Mouse (Mus musculus): Measurements from ENCODE around the gene Msx2.

Gene Msx2

DNA sequence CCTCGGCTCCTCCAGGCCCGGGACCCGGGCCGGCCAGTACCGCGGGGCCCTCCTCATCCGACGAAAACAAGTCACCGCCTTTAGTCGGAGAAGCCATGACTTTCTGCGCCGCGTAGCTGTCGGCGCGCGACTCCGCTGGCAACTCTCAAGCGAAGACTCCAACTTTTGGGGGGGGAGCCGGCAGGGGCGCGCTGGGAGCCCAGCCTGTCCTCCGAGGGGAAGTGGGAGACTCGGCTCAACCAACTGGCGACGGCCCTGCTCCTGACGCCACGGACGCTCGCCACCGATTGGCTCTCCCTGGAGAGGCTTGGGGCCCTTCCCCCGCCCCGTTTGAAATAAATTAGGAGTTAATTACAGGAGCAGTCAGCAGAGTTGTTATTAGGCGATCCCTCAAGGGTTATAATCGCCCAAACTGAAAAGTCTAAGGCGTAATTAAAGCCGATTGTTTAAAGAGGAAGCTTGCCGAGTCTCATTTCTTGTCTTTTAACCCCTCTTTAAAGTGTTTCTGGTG lies at the start of gene Msx2:
Gene Msx2 (minus strand): TSS at position 461 of the 511 bp plus-strand sequence.
- DNase-seq (ENCODE audit: low read depth), result no peak

DNA sequence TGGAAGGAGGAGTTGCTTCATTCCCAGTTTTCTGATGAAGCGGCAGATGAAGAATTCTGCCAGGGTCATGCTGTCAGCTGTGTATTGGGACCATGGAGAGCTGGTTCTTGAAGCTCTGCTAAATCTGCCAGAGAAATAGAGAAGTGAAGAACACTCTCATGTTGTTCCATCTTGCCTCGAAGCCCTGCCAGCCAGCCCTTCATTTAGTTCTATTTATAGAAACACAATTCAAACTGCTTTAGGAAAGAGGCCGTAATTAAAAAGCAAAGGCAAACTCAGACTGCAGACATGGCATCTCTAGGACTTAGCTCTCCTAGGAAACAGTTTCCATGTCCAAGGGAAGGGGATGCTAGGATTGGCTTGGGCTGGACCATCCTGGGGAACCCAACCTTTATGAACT lies 48.6 kb upstream of the Msx2 start:
- DNase-seq (ENCODE audit: low read depth), result no peak

- DNase-seq (ENCODE audit: low read depth), result no peak
These were observed 47.6 kb upstream of the Msx2 start for GRCm38 (mm10) chr13:53520343-53520937.

- DNase-seq (ENCODE audit: low read depth), result no peak
These were observed 46.9 kb upstream of the Msx2 start for GRCm38 (mm10) chr13:53519727-53520126.

DNA sequence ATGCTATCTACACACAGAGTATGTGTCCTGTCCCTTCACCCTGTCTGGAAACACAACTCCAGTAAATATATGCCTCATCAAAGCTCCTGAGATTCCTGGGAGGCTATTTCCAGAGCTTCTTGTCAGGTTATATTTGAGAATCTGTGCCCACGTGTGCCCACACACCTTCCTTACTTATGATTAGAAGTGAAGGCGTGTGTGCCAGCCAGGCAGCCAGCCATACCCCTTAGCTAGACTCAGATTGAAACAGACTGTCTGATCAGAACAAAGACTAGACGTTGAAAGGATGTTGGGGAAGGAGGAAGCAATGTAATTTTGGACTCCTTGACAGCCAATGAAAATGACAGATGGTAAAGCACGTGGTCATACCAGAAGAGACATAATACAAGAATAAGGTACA lies 45.4 kb upstream of the Msx2 start:
- no peak for DNase-seq (ENCODE audit: low read depth)

GRCm38 (mm10) chr13:53514574-53514973 lies 41.7 kb upstream of the Msx2 start:
- peak; percentile 87 for DNase-seq (ENCODE audit: low read depth)

GRCm38 (mm10) chr13:53511366-53511765 lies 38.5 kb upstream of the Msx2 start:
- peak; percentile 54 for DNase-seq (ENCODE audit: low read depth)

DNA sequence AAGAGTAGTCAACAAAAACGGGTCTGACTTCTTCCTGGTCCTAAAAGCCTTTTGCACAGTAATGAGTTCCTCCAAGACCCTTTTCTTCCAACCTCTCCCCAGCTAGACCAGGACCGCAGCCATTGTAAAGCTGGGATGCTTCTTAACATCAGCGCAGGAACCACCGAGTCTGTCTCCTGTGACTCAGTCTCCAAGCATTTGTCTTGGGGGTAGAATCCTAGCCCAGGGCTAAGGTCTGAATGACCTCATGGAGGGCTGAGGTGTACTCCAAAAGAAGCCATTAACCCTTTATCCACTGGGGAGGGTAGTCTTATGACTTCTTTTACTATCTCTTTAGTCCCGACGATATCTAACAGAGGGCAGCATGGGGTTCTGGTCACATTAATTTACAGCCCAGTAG lies 29.5 kb upstream of the Msx2 start:
- peak; percentile 52 for DNase-seq (ENCODE audit: low read depth)

DNA sequence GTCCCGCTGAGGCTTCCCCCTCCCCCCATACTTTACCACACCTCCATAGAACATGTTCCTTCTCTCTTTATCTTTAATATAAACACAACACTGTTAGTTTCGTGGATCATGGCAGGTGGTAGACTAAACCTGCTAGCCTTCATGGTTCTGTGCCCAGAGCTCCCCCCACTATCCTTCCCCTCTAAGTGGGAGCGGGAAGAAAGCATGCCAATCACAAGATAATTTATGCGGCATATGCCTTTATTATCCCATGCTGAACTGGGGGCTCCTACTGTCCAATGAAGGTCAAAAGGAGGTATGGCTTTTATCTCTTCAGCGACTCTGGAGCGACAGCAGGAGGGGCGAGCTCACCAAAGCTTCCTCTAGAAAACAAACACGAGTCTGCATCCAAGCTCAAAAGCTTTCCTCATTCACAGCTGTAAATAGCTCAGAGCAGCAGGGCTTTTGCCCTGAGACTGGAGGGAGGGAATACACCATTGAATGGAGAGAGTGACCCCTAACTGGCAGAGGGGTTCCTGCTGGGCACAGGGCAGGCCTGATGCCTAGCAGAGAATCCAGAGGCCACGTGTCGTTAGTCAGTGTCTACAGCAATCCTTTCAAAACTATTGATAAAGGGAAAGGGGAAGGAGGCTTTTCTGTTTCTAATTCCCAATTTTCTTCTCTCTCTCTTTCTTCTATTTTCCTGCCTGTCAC lies 28.8 kb upstream of the Msx2 start:
- DNase-seq (ENCODE audit: low read depth), result no peak

- DNase-seq (ENCODE audit: low read depth), result no peak
These were observed 28.2 kb upstream of the Msx2 start for GRCm38 (mm10) chr13:53501057-53501456.

GRCm38 (mm10) chr13:53486512-53486911 lies 13.6 kb upstream of the Msx2 start:
- no peak for DNase-seq (ENCODE audit: low read depth)

DNA sequence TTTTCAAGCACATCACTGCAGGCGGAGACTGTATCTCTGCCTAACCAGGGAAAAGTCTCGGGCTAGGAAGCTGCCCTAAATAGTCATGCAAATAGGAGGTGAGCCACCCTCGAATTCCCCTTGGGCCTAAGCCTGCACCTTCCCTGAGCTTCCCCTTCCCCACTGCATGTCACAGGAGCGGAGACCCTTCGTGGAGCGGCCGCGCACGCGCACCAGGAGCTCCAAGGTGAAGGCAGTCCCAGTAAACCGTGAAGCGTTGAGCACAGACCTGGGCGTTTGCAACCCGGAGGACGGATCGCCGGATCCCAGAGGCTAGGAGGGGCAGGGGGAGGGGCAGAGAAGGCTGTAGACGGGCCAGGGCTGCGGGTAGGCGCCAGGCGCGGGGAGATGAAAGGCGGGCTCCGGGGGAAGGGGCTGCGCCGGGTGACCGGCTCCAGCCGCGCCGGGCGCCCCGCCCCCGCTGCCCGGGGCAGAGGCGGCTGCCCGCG lies 2.9 kb upstream of the Msx2 start:
- no peak for DNase-seq (ENCODE audit: low read depth)

DNA sequence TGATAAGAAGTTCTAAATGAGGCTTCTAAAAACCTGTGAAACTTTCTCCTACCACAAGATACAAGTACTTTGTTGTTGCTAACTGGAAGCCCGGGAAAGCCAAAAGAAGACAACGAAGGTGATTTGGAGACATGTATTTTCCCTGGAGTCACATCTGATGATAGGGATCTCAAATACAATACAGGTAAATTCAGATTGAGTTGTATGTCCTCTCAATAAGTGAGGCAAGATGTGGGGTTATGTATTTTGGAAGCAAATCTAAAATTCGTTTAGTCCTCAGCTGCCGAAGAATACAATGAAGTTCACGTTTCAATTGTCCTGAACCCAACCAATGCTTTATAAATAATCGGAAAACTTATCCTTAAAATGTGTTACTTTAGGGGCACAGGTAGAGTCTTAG lies 1.6 kb upstream of the Msx2 start:
- no peak for DNase-seq (ENCODE audit: low read depth)

GRCm38 (mm10) chr13:53473991-53474390 lies 1.1 kb upstream of the Msx2 start:
- DNase-seq (ENCODE audit: low read depth), result no peak

DNA sequence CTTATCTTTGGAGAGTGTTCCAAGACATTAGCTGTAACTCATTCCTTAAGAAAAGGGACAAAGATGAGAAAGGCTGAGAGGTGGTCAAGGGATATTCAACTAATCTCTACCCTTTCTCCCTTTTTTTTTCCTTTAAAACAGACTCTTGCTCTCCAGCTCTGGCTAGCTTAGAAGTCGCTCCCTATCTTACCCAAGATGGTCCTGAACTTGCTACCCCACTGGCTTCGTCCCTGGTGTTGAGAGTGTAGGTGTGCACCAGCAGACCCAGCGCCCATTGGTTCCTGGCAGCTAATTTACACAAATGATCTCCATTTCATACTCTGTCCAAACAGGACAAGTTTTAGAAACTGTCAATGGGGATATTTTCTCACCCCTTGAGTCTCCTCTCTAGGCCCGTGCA lies 417 bp upstream of the Msx2 start:
- DNase-seq (ENCODE audit: low read depth), result no peak

- no peak for DNase-seq (ENCODE audit: low read depth)
These were observed 804 bp downstream of the Msx2 start for GRCm38 (mm10) chr13:53471926-53472613.

DNA sequence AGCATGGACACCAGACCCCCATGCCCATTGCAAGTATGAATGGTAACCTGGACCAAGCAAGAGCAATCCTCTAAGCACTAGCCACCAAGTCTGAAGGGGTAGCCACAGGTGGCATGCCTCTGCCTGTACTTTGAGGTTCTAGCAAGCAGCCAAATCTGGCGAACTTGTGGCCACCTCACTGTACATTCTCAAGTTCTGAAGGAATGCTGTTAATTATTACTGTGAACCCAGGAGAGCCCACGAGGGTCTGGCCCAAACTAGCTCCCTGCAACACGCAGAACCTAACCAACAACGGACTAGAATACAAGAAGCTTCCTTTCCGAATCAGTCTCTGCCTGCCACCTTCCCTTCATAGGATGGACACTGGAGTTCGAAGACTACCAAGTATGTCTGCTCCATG lies 1.5 kb downstream of the Msx2 start:
- DNase-seq (ENCODE audit: low read depth), result no peak

GRCm38 (mm10) chr13:53470437-53471151 lies 2.3 kb downstream of the Msx2 start:
- no peak for DNase-seq (ENCODE audit: low read depth)

DNA sequence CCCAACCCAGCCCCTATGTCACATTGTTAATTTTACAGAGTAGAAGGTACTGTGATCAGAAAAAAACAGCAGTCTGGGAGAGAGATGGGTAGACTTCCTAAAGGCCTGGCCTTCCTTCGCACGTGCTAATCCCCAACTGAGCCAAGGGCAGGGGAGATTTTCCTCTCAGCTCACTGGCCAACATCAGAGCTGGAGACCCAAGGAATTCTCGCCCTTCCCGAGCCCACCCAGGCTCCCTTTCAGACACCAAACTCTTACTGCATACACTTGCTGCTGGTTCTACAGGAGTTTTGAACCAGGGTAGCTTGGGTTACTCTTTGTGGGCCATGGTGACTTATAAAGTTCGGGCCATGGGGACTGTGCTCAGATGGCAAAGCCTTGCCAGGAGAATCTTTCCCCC lies 3.1 kb downstream of the Msx2 start:
- no peak for DNase-seq (ENCODE audit: low read depth)

DNA sequence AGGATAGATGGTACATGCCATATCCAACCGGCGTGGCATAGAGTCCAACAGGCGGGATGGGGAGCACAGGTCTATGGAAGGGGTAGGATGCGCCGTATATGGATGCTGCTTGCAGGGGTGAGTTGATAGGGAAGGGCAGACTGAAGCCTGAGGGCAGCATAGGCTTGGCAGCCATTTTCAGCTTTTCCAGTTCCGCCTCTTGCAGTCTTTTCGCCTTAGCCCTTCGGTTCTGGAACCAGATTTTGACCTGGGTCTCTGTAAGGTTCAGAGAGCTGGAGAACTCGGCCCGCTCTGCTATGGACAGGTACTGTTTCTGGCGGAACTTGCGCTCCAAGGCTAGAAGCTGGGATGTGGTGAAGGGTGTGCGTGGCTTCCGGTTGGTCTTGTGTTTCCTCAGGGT lies 4.7 kb downstream of the Msx2 start:
- DNase-seq (ENCODE audit: low read depth), result no peak

- no peak for DNase-seq (ENCODE audit: low read depth)
These were observed 6.5 kb downstream of the Msx2 start for GRCm38 (mm10) chr13:53466189-53466866.

All from NIH3T3 (cell line).